ENCODE assay signal across 8 mouse cellular contexts in the genomic region with DNA sequence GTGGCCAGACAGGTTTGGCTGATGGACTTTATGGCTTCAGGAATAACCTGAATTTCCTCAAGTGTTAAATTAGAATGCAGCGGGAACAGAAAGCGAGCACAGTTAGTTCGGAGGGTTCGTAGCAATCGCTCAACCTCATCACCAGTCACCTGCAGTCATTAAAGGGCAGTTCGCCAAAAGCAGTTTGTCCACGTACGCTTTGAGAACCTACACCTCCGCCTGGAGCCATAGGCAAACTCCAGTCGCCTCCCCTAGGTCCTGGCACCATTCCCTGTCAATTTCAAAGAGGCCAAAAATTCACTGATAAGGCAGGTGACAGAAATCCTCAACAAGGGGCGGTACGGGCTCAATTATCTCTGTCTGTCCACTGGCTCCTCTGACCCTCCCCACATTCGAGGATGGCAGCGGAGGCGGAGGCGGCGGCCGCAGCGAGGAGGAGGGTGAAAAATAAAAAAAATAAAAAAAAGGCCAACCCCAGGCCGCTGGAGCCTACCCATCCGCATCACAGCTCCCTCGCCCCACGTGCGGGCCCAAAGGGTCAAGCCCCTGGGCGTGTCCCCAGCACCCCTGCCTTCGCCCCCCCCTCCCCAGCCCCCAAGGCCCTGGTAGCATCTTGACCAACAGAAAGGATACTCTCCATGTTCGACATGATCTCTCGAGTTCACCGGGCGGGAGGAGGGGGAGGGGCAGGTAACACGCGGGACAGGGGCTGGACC. TPM values are rescaled to one million over a fixed set of nuclear protein-coding genes. Genes with fewer than 3 reads are reported as not detected.
A peak's percentile ranks its signal among the peaks of the same experiment; 100 is the strongest.
DNase-seq lines count a peak whose midpoint lies in the region; ATAC-seq lines count a peak whose summit lies in the region.

No protein-coding gene starts in this region.

- peak; percentile 88 for ATAC-seq in intestine, embryonic 15.5 days
- ATAC-seq in limb, embryonic 12.5 days (ENCODE audit: insufficient number of reproducible peaks, insufficient read depth, low FRiP score, low TSS enrichment, low read depth) = no peak; the same call in none of the 2 replicates
- peak; percentile 77 for ATAC-seq in midbrain, embryonic 14.5 days (ENCODE audit: low FRiP score, low TSS enrichment)
- ATAC-seq in stomach, embryonic 14.5 days (ENCODE audit: insufficient number of reproducible peaks, insufficient read depth, low FRiP score, low read depth) = peak; percentile 78

- peak overlapping the region; percentile 52 for H3K4me3 ChIP-seq in intestine, embryonic 15.5 days (replicated peaks)
- peak overlapping the region; percentile 54 for H3K4me3 ChIP-seq in limb, embryonic 12.5 days (replicated peaks)
- peak overlapping the region; percentile 52 for H3K4me3 ChIP-seq in midbrain, embryonic 14.5 days (replicated peaks; ENCODE audit: low read depth, low read length)
- peak overlapping the region; percentile 54 for H3K4me3 ChIP-seq in stomach, embryonic 14.5 days (ENCODE audit: low read depth, low read length)

- H3K36me3 ChIP-seq in intestine, embryonic 15.5 days = no peaks in the 10 kb centered on the region
- no peaks in the 10 kb centered on the region for H3K36me3 ChIP-seq in limb, embryonic 12.5 days
- H3K36me3 ChIP-seq in midbrain, embryonic 14.5 days (ENCODE audit: control insufficient read depth, insufficient read depth, low read length) = no peaks in the 10 kb centered on the region
- H3K36me3 ChIP-seq in stomach, embryonic 14.5 days (ENCODE audit: control insufficient read depth, insufficient read depth, low read length) = no peaks in the 10 kb centered on the region

- H3K4me1 ChIP-seq in intestine, embryonic 15.5 days (replicated peaks) = no peaks in the 10 kb centered on the region
- H3K4me1 ChIP-seq in limb, embryonic 12.5 days (replicated peaks) = no peaks in the 10 kb centered on the region
- no peaks in the 10 kb centered on the region for H3K4me1 ChIP-seq in midbrain, embryonic 14.5 days (ENCODE audit: control insufficient read depth, insufficient read depth, low read length)
- H3K4me1 ChIP-seq in stomach, embryonic 14.5 days (ENCODE audit: control insufficient read depth, insufficient read depth, low read length) = no peaks in the 10 kb centered on the region

- H3K9ac ChIP-seq in intestine, embryonic 15.5 days = peak overlapping the region; percentile 50
- peak overlapping the region; percentile 67 for H3K9ac ChIP-seq in limb, embryonic 12.5 days (replicated peaks)
- H3K9ac ChIP-seq in midbrain, embryonic 14.5 days (replicated peaks; ENCODE audit: low read length) = peak overlapping the region; percentile 72
- peak overlapping the region; percentile 58 for H3K9ac ChIP-seq in stomach, embryonic 14.5 days (replicated peaks; ENCODE audit: low read depth, low read length)

- no peaks in the 10 kb centered on the region for H3K27me3 ChIP-seq in intestine, embryonic 15.5 days (replicated peaks)
- no peaks in the 10 kb centered on the region for H3K27me3 ChIP-seq in limb, embryonic 12.5 days
- H3K27me3 ChIP-seq in midbrain, embryonic 14.5 days (ENCODE audit: control insufficient read depth, insufficient read depth, low read length) = no peaks in the 10 kb centered on the region
- H3K27me3 ChIP-seq in stomach, embryonic 14.5 days (ENCODE audit: control insufficient read depth, insufficient read depth, low read length) = no peaks in the 10 kb centered on the region

- H3K27ac ChIP-seq in intestine, embryonic 15.5 days = 0 out of 2 replicates have a peak overlapping the region, but pooled peaks have one; percentile 40
- H3K27ac ChIP-seq in limb, embryonic 12.5 days = no peak overlapping the region
- 0 out of 2 replicates have a peak overlapping the region, but pooled peaks have one; percentile 26 for H3K27ac ChIP-seq in midbrain, embryonic 14.5 days (replicated peaks; ENCODE audit: low read depth, low read length)
- no peak overlapping the region for H3K27ac ChIP-seq in stomach, embryonic 14.5 days (ENCODE audit: low read length)

- H3K4me2 ChIP-seq in intestine, embryonic 15.5 days (replicated peaks) = peak overlapping the region; percentile 51
- peak overlapping the region; percentile 57 for H3K4me2 ChIP-seq in limb, embryonic 12.5 days
- H3K4me2 ChIP-seq in midbrain, embryonic 14.5 days (ENCODE audit: low read length) = peak overlapping the region; percentile 56
- peak overlapping the region; percentile 43 for H3K4me2 ChIP-seq in stomach, embryonic 14.5 days (replicated peaks; ENCODE audit: low read depth, low read length)

- H3K9me3 ChIP-seq in intestine, embryonic 15.5 days = no peaks in the 10 kb centered on the region
- H3K9me3 ChIP-seq in limb, embryonic 12.5 days = no peaks in the 10 kb centered on the region
- no peaks in the 10 kb centered on the region for H3K9me3 ChIP-seq in midbrain, embryonic 14.5 days (ENCODE audit: control insufficient read depth, low read length)
- no peaks in the 10 kb centered on the region for H3K9me3 ChIP-seq in stomach, embryonic 14.5 days (ENCODE audit: control insufficient read depth, low read depth, low read length)

- 20% methylated on average over 32 of the region's 32 CpGs for WGBS in intestine, embryonic 15.5 days
- 18% methylated on average over 30 of the region's 32 CpGs for WGBS in limb, embryonic 12.5 days
- WGBS in midbrain, embryonic 14.5 days = 24% methylated on average over 30 of the region's 32 CpGs
- 20% methylated on average over 32 of the region's 32 CpGs for WGBS in stomach, embryonic 14.5 days

- peak; percentile 3 for DNase-seq in right cerebral cortex, adult 18-20 months
- no peak for DNase-seq in right cerebral cortex, postnatal 14 days
- peak; percentile 66 to 71 for DNase-seq in cerebellum, postnatal 14 days
- peak; percentile 7 to 13 for DNase-seq in frontal cortex, postnatal 36 days (ENCODE audit: low spot score in 2 of 2)
- peak; percentile 37 for DNase-seq in midbrain, embryonic 14.5 days

RNA-seq across cellular contexts. Expression of a gene that starts 0.5 kb away (rescaled TPM):
- polyA plus RNA-seq in intestine, embryonic 15.5 days (2015; fragmentation: Nextera tagmentation; extraction: Ambion mirVana) = 13.5 and 14.7 TPM in 2 replicates
- polyA plus RNA-seq in limb, embryonic 12.5 days (2016; fragmentation: Nextera tagmentation; extraction: Ambion mirVana) = 7.4 and 8.8 TPM in 2 replicates
- 17.9 and 21.4 TPM in 2 replicates for polyA plus RNA-seq in midbrain, embryonic 14.5 days (2014; fragmentation: Nextera tagmentation; extraction: Ambion mirVana)
- polyA plus RNA-seq in stomach, embryonic 14.5 days (2014; fragmentation: Nextera tagmentation; extraction: Ambion mirVana) = 17.6 and 18.1 TPM in 2 replicates

RNA-seq across cellular contexts. Expression of a gene that starts 23.3 kb away (rescaled TPM):
- not detected in 2 replicates for polyA plus RNA-seq in intestine, embryonic 15.5 days (2015; fragmentation: Nextera tagmentation; extraction: Ambion mirVana)
- polyA plus RNA-seq in limb, embryonic 12.5 days (2016; fragmentation: Nextera tagmentation; extraction: Ambion mirVana) = 0.09 and 0.10 TPM in 2 replicates
- polyA plus RNA-seq in midbrain, embryonic 14.5 days (2014; fragmentation: Nextera tagmentation; extraction: Ambion mirVana) = 0.18 TPM in 1 of 2 replicates, not detected in the other
- 0.82 and 0.98 TPM in 2 replicates for polyA plus RNA-seq in stomach, embryonic 14.5 days (2014; fragmentation: Nextera tagmentation; extraction: Ambion mirVana)

Comparison
In these comparisons a context has a peak if more than half of its experiments do, and no peak if none do; other contexts are left out.
1. H3K27ac ChIP-seq: peak in intestine, embryonic 15.5 days (single experiment) and midbrain, embryonic 14.5 days (single experiment); none in limb, embryonic 12.5 days (single experiment) and stomach, embryonic 14.5 days (single experiment).
2. Peak in every context shown above with its lines, with median percentiles within 50 percentile points of each other: H3K4me2 ChIP-seq, H3K4me3 ChIP-seq and H3K9ac ChIP-seq.